Mouse (Mus musculus) G1E (cell line): Measurements from ENCODE around the gene Chst3. TPM values are rescaled to one million over a fixed set of nuclear protein-coding genes. Genes with fewer than 3 reads are reported as not detected.
"Not testable (repeated sequence)": the region's sequence is repeated elsewhere in the genome, so short reads cannot be mapped to it uniquely, and the experiment has no call there.

ENCODE experiments used
- ATAC-seq: 2 replicates; pipeline ENCODE4 v1.8.0; 2016; ENCODE audit warnings: mild to moderate bottlenecking; ENCODE audit not compliant: insufficient number of reproducible peaks, poor library complexity, low FRiP score, severe bottlenecking; ENCODE audit errors: extremely low read depth
- DNase-seq: peaks from one replicate; pipeline ENCODE4 v3.0.0; 2012; ENCODE audit warnings: low spot score
- H3K27me3 ChIP-seq: 2 replicates; pipeline ENCODE4 v1.6.1; 2012; ENCODE audit warnings: mild to moderate bottlenecking, low read length, inconsistent platforms; ENCODE audit not compliant: insufficient read depth
- H3K36me3 ChIP-seq: replicated peaks from 2 replicates; pipeline ENCODE3; 2012; ENCODE audit warnings: mild to moderate bottlenecking, inconsistent platforms
- H3K4me1 ChIP-seq: 2 replicates; pipeline ENCODE4 v1.6.1; 2012; ENCODE audit warnings: low read depth, low read length, inconsistent platforms, mixed read lengths; ENCODE audit not compliant: insufficient read depth
- H3K4me3 ChIP-seq: 2 replicates; pipeline ENCODE4 v1.5.1; 2012; ENCODE audit warnings: low read depth, mild to moderate bottlenecking, inconsistent platforms, low read length, moderate library complexity, mixed read lengths
- H3K9me3 ChIP-seq: replicated peaks from 2 replicates; pipeline ENCODE4 v1.6.1; 2012; ENCODE audit warnings: inconsistent platforms
- CTCF ChIP-seq: IDR thresholded peaks from 2 replicates; pipeline ENCODE4 v1.5.1; 2012; ENCODE audit warnings: low read depth, low read length, inconsistent platforms, mixed read lengths
- GATA1 ChIP-seq: IDR thresholded peaks from 2 replicates; pipeline ENCODE4 v1.6.1; 2012; ENCODE audit warnings: borderline replicate concordance, low read length, inconsistent platforms, mixed read lengths
- GATA2 ChIP-seq: IDR thresholded peaks from 2 replicates; pipeline ENCODE4 v1.6.1; 2012; ENCODE audit warnings: low read depth, low read length, inconsistent platforms, borderline replicate concordance
- POLR2AphosphoS5 ChIP-seq: IDR thresholded peaks from 2 replicates; pipeline ENCODE4 v1.6.1; 2012; ENCODE audit warnings: low read depth, low read length, inconsistent platforms; ENCODE audit not compliant: insufficient replicate concordance
- TAL1 ChIP-seq: conservative IDR thresholded peaks from 2 replicates; pipeline ENCODE4 v1.6.1; 2012; ENCODE audit warnings: low read depth, low read length, inconsistent platforms, mixed read lengths
- polyA plus RNA-seq: library from polyadenylated mRNA; stranded (reverse); fragments of >175 nt; gene quantifications from 2 replicates; pipeline ENCODE4 v1.2.3, GENCODE M21; 2012
- total RNA-seq, 2 experiments: library from RNA; stranded (forward) in 1 of 2; stranded (reverse) in 1 of 2; fragments of 200-1000 nt in 1 of 2; fragments of >200 nt in 1 of 2; fragmentation: Nextera tagmentation in 1 of 2; gene quantifications; 2 replicates each; pipeline ENCODE4 v1.2.3; 2014 to 2017

Gene Chst3
- total and polyA plus RNA-seq, 3 experiments: 0.11 TPM; not detected in 2

DNA sequence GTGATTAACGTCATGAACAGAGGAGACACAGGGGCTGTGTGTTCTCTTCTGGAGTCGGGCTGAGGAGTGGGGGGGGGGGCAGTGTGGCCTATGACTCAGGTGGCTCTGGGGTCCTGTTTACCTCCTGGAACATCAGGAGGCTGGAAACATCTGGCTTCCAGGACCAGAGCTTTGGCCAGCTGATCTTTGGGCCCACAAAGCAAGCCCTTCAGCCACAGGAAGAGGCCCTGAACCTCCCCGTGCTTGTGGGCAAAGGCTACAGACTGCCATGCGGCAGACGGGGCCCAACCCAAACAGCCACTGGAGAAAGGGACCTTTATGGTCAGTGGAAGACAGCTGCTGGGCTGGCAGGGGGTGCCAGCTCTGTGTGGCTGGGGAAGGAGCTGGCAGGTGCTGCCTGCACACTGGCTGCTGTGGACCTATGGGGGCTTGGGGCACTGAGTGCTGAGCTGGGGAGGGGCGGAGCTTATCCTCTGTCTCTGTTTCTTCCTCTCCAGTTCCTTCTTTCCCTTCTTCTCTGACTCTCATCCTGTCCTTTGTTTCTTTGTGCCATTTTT is 67.9 kb downstream of the Chst3 start:
- H3K36me3 ChIP-seq: no peaks in the 10 kb centered on the region
- DNase-seq (no peak), ATAC-seq (no peak)
- no peaks in the 10 kb centered on the region for H3K9me3 ChIP-seq
- H3K4me3 ChIP-seq: no peak overlapping the region
- TF ChIP-seq GATA1: no peak
- no peak for TF ChIP-seq POLR2AphosphoS5
- TF ChIP-seq TAL1: no peak
- TF ChIP-seq GATA2: no peak
- no peak for TF ChIP-seq CTCF
- no peaks in the 10 kb centered on the region for H3K27me3 ChIP-seq
- H3K4me1 ChIP-seq: no peaks in the 10 kb centered on the region

DNA sequence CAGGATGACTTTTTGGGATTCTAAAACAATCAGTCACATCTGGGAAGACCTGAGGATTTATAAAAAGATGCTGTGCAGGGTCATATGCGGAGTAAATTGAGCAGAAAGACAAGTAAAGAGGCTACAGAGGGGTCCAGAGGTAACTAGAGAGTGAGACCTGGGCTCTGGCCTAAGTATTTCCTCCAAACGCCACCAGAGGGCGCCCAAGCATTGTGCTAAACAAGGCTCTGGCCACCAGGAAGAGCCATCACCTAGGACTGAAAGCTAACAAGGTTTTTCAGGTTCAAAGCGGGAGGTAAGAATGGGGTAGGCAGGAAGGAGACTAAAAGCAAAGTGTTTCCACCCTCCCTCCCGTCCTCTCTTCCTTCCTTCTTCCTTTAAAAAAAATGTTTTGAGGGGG is 71.0 kb downstream of the Chst3 start:
- Histone ChIP-seq H3K36me3 (no peaks in the 10 kb centered on the region), H3K27me3 (no peaks in the 10 kb centered on the region), H3K4me3 (no peak overlapping the region), H3K4me1 (no peaks in the 10 kb centered on the region), H3K9me3 (no peaks in the 10 kb centered on the region)
- DNase-seq (peak; percentile 13), ATAC-seq (no peak; the same call in 1 of the 2 replicates)
- no peak for TF ChIP-seq GATA1
- TF ChIP-seq CTCF: peak; percentile 22; the same call in 1 of the 2 replicates

DNA sequence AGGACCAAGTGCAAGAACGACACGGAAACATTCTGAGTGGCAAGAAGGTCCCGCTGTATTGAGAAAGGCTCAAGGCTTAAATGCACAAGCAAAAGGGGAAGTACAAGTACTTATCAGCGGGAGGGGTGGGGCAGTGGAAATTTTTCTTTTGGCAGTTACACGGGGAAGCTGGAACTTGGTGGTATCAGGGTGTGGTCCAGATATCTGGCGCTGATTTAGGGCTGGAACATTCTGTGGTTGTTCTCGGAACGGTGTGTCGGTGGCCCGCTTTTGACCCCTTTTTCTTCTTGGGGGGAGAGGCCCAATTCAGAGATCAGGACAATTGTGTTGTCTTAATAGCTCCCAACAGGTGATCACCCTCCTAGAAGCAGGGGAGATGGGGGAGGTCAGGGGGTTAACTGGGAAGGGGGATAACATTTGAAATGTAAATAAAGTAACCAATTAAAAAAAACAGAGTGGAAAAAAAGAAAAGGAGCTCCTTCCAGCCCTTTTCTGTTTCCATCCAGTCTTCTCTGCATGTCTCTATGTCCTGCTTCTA is 71.5 kb downstream of the Chst3 start:
- not testable (repeated sequence) for H3K9me3 ChIP-seq, H3K4me1 ChIP-seq, H3K36me3 ChIP-seq, H3K27me3 ChIP-seq, ATAC-seq, H3K4me3 ChIP-seq, DNase-seq

DNA sequence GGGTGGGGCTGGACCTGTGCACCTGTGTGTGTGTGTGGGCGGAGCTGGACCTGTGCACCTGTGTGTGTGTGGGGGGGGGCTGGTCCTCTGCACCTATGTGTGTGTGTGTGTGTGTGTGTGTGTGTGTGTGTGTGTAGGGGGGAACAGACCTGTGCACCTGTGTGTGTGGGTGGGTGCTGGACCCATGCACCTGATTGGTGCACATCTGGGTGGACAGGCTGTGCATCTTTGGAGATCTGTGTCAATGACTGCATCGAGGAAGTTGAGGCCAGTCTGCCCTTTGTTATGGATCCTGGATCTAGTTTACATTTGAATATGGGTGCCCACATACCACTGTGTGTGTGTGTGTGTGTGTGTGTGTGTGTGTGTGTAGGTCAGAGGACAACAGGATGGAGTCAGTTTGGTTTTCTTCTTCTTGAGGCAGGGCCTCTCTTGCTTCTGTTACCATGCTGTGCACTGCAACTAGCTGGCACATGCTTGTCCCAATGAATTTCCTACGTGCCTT is 77.4 kb downstream of the Chst3 start:
- Histone ChIP-seq H3K36me3 (no peaks in the 10 kb centered on the region), H3K4me1 (no peaks in the 10 kb centered on the region), H3K9me3 (no peaks in the 10 kb centered on the region), H3K27me3 (no peaks in the 10 kb centered on the region), H3K4me3 (no peak overlapping the region)
- DNase-seq (no peak), ATAC-seq (no peak)
- TF ChIP-seq POLR2AphosphoS5 (no peak), TAL1 (no peak), GATA1 (no peak), GATA2 (no peak), CTCF (no peak)

DNA sequence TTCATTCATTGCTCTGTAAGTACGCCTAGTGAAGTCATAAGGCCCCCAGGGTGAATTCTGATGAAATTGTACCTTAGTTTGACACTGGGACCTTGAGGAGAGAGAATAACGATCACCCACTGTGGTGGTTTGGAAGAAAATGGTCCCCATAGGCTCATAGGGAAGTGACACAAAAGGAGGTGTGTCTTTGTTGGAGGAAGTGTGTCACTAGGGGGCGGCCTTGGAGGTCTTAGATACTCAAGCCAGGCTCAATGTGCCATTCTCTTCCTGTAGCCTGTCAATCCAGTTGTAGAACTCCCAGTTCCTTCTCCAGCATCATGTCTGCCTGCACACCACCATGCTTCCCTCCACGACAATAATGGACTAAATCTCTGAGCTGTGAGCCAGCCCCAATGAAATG is 78.3 kb downstream of the Chst3 start:
- no peak for DNase-seq
- Histone ChIP-seq H3K4me1 (no peaks in the 10 kb centered on the region), H3K36me3 (no peaks in the 10 kb centered on the region), H3K9me3 (no peaks in the 10 kb centered on the region), H3K27me3 (no peaks in the 10 kb centered on the region), H3K4me3 (no peak overlapping the region)
- ATAC-seq: no peak
- TF ChIP-seq GATA1: no peak
- no peak for TF ChIP-seq CTCF
- no peak for TF ChIP-seq GATA2
- TF ChIP-seq TAL1: no peak
- no peak for TF ChIP-seq POLR2AphosphoS5

DNA sequence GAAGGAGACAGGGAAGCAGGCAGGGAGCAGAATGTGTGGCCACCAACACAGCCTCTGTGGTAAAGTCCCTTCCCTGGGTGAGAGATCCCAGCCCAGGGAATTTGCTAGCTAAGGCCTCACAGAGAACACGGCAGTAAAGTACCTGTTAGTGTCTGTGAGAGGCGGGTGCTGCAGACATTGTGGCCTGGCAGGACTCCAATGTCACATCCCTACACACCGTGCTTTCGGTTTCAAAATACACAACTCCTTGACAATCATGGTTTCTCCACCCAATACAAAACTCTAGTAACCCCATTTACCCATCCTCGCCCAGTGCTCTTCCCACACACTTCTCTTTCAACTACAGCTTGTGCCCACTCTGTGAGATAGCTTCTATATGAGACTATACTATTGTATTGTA is 80.4 kb downstream of the Chst3 start:
- TF ChIP-seq CTCF: no peak
- TF ChIP-seq GATA2: no peak
- TF ChIP-seq POLR2AphosphoS5: no peak
- TF ChIP-seq GATA1: no peak
- no peak for TF ChIP-seq TAL1
- Histone ChIP-seq H3K27me3 (no peaks in the 10 kb centered on the region), H3K9me3 (no peaks in the 10 kb centered on the region), H3K36me3 (no peaks in the 10 kb centered on the region), H3K4me1 (no peaks in the 10 kb centered on the region), H3K4me3 (no peak overlapping the region)
- DNase-seq (no peak), ATAC-seq (no peak; the same call in 1 of the 2 replicates)

DNA sequence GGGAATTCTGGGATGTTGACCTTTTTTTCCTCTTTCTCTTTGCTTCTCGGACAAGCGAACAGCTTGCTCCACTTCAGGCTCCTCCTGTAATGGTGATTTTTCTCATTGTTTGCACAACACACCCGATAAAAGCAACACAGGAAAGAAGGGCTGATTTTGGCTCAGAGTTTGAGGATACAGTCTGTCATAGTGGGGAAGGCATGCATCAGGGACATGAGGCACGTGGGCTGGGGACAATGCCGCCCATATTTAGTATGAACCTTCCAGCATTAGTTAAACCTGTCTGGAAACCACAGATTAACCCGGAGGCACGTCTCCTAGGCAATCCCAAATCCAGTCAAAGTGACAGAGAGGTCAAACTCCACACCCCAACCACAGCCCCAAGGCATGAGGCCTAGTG is 82.1 kb downstream of the Chst3 start:
- TF ChIP-seq GATA2: no peak
- TF ChIP-seq TAL1: no peak
- TF ChIP-seq POLR2AphosphoS5: no peak
- TF ChIP-seq GATA1: no peak
- no peak for TF ChIP-seq CTCF
- Histone ChIP-seq H3K4me3 (no peak overlapping the region), H3K27me3 (peaks cover 4% of the 10 kb centered on the region; the same call in 1 of the 2 replicates), H3K36me3 (no peaks in the 10 kb centered on the region), H3K4me1 (no peaks in the 10 kb centered on the region), H3K9me3 (no peaks in the 10 kb centered on the region)
- no peak for ATAC-seq
- DNase-seq: no peak

DNA sequence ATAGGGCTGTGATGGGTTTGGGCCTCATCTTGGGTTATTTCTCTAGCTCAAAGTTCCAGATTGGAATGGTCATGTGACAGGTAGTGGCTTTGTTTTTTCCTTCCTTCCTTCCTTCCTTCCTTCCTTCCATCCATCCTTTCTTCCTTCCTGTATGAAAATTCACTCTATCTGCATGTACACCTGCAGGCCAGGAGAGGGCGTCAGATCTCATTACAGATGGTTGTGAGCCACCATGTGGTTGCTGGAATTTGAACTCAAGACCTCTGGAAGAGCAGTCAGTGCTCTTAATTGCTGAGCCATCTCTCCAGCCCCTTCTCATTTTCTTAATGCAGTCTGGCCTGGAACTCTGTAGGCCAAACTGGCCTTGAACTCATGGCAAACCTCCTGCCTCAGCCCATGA is 83.0 kb downstream of the Chst3 start:
- H3K4me1 ChIP-seq, H3K36me3 ChIP-seq, H3K27me3 ChIP-seq, H3K4me3 ChIP-seq, H3K9me3 ChIP-seq, DNase-seq, ATAC-seq: not testable (repeated sequence)
